ENCODE assay signal across 14 mouse cellular contexts in the genomic region with DNA sequence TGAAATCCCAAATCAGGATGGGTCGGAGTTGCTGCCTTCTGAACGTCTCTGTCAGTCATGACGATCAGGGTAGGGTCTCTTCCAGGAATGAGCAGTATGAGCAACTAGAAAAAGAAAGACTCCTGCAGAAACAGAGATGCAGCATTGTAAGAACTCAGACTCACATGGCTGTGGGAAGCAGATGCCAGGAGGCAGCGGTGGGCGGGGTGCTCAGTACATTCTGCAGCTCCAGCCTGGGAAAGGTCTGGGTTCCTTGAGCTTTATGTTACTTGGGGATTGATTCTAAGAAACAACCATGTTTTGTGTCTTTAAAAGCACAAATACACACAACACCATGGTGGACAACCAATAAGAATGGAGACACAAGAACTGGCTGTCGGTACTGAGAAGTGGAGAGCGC.
DNase-seq lines count a peak whose midpoint lies in the region; ATAC-seq and TF ChIP-seq lines count a peak whose summit lies in the region.
"Had no signal": no experiment of that assay in that cellular context is flagged by ENCODE, and none has a peak within 500 bp of the region (broad histone marks: within the 10 kb centered on the region; RNA-seq: fewer than 3 reads in every experiment).

No protein-coding gene starts in this region.

- TF ChIP-seq POLR2A in brain, embryonic 14.5 days (IDR thresholded peaks at IDR 0.05; ENCODE audit: borderline replicate concordance, extremely low read depth, insufficient read depth, insufficient read length, poor library complexity, severe bottlenecking): no peak

- no peak overlapping the region for H3K4me2 ChIP-seq in forebrain, embryonic 16.5 days (ENCODE audit: low read length)
- H3K4me2 ChIP-seq in forebrain, embryonic 11.5 days (ENCODE audit: low read depth, low read length, severe bottlenecking): no peak overlapping the region
- H3K4me2 ChIP-seq in intestine, embryonic 15.5 days (replicated peaks): no peak overlapping the region
- H3K4me2 ChIP-seq in liver, embryonic 11.5 days: no peak overlapping the region
- H3K4me2 ChIP-seq: limb, embryonic 13.5 days; lung, embryonic 14.5 days; neural tube, embryonic 12.5 days had no signal

- H3K9me3 ChIP-seq in forebrain, embryonic 16.5 days (ENCODE audit: control insufficient read depth, low read length): no peaks in the 10 kb centered on the region
- no peaks in the 10 kb centered on the region for H3K9me3 ChIP-seq in forebrain, embryonic 11.5 days (ENCODE audit: control insufficient read depth, low read length)
- no peaks in the 10 kb centered on the region for H3K9me3 ChIP-seq in intestine, embryonic 15.5 days
- no peaks in the 10 kb centered on the region for H3K9me3 ChIP-seq in liver, embryonic 11.5 days (ENCODE audit: control insufficient read depth, low read length)
- H3K9me3 ChIP-seq: G1E; limb, embryonic 13.5 days; megakaryocyte, embryonic 14.5 days; neural tube, embryonic 12.5 days had no signal

- 0 out of 2 replicates have a peak, but pooled peaks have one; percentile 43 for ATAC-seq in forebrain, embryonic 16.5 days
- no peak for ATAC-seq in forebrain, embryonic 11.5 days (replicated peaks; ENCODE audit: low FRiP score)
- ATAC-seq in intestine, embryonic 15.5 days: no peak
- no peak for ATAC-seq in liver, embryonic 11.5 days (replicated peaks; ENCODE audit: low FRiP score)

- 64% methylated on average over 7 of the region's 7 CpGs for WGBS in forebrain, embryonic 16.5 days
- WGBS in forebrain, embryonic 11.5 days: 80% methylated on average over 7 of the region's 7 CpGs
- WGBS in intestine, embryonic 15.5 days: 81% methylated on average over 7 of the region's 7 CpGs
- 81% methylated on average over 7 of the region's 7 CpGs for WGBS in liver, embryonic 11.5 days

- TF ChIP-seq CTCF in brain, embryonic 14.5 days (IDR thresholded peaks at IDR 0.05; ENCODE audit: borderline replicate concordance, extremely low read depth, insufficient read depth, insufficient read length): no peak
- no peak for TF ChIP-seq CTCF in layer of hippocampus, adult 2 months (conservative IDR thresholded peaks at IDR 0.05)

- H3K4me1 ChIP-seq in forebrain, embryonic 16.5 days (replicated peaks; ENCODE audit: control insufficient read depth, insufficient read depth, low read length): peaks cover 11% of the 10 kb centered on the region; the same call in 1 of the 2 replicates
- no peaks in the 10 kb centered on the region for H3K4me1 ChIP-seq in forebrain, embryonic 11.5 days (replicated peaks; ENCODE audit: control insufficient read depth, insufficient read depth, low read length)
- no peaks in the 10 kb centered on the region for H3K4me1 ChIP-seq in intestine, embryonic 15.5 days (replicated peaks)
- no peaks in the 10 kb centered on the region for H3K4me1 ChIP-seq in liver, embryonic 11.5 days (replicated peaks; ENCODE audit: control insufficient read depth, insufficient read depth, low read length)
- H3K4me1 ChIP-seq: neural tube, embryonic 12.5 days had no signal

- no peaks in the 10 kb centered on the region for H3K36me3 ChIP-seq in forebrain, embryonic 16.5 days (ENCODE audit: control insufficient read depth, insufficient read depth)
- no peaks in the 10 kb centered on the region for H3K36me3 ChIP-seq in forebrain, embryonic 11.5 days (ENCODE audit: control insufficient read depth, insufficient read depth, low read length)
- H3K36me3 ChIP-seq in intestine, embryonic 15.5 days: no peaks in the 10 kb centered on the region
- H3K36me3 ChIP-seq in liver, embryonic 11.5 days (ENCODE audit: control insufficient read depth, insufficient read depth, low read length): no peaks in the 10 kb centered on the region
- H3K36me3 ChIP-seq: G1E; limb, embryonic 13.5 days; neural tube, embryonic 12.5 days had no signal

- DNase-seq in forebrain, embryonic 11.5 days (ENCODE audit: low spot score): no peak
- peak; percentile 37 for DNase-seq in brain, embryonic 14.5 days (ENCODE audit: low read depth)
- peak; percentile 48 to 54 for DNase-seq in layer of hippocampus, adult 2 months (ENCODE audit: low spot score in 2 of 2)
- peak; percentile 66 to 75 for DNase-seq in left cerebral cortex, postnatal 36 days (ENCODE audit: low spot score in 2 of 2)
- DNase-seq in liver, embryonic 11.5 days (ENCODE audit: low spot score): no peak
- no peak for DNase-seq in testis, postnatal 14 days (ENCODE audit: low spot score)
- DNase-seq: cerebellum, adult 18-20 months; lung, embryonic 14.5 days had no signal

- intact Hi-C loops in left cerebral cortex, postnatal 36 days (cut with DNase I): no loop called here

- H3K27ac ChIP-seq in forebrain, embryonic 16.5 days (ENCODE audit: low read length): no peak overlapping the region
- no peak overlapping the region for H3K27ac ChIP-seq in forebrain, embryonic 11.5 days (ENCODE audit: low read depth, low read length)
- H3K27ac ChIP-seq in layer of hippocampus, adult 2 months: peak overlapping the region; percentile 79
- no peak overlapping the region for H3K27ac ChIP-seq in intestine, embryonic 15.5 days
- no peak overlapping the region for H3K27ac ChIP-seq in liver, embryonic 11.5 days (ENCODE audit: low read depth, low read length)
- H3K27ac ChIP-seq: limb, embryonic 13.5 days; neural tube, embryonic 12.5 days had no signal

- no peaks in the 10 kb centered on the region for H3K27me3 ChIP-seq in forebrain, embryonic 16.5 days (replicated peaks; ENCODE audit: control insufficient read depth, insufficient read depth, low read length)
- H3K27me3 ChIP-seq in forebrain, embryonic 11.5 days (ENCODE audit: control insufficient read depth, insufficient read depth, low read length): no peaks in the 10 kb centered on the region
- no peaks in the 10 kb centered on the region for H3K27me3 ChIP-seq in intestine, embryonic 15.5 days (replicated peaks)
- H3K27me3 ChIP-seq in liver, embryonic 11.5 days (replicated peaks; ENCODE audit: control insufficient read depth, insufficient read depth, low read length): no peaks in the 10 kb centered on the region
- H3K27me3 ChIP-seq: limb, embryonic 13.5 days; megakaryocyte, embryonic 14.5 days; neural tube, embryonic 12.5 days had no signal

- H3K9ac ChIP-seq in forebrain, embryonic 16.5 days (replicated peaks; ENCODE audit: low read depth, low read length): no peak overlapping the region
- H3K9ac ChIP-seq in forebrain, embryonic 11.5 days (ENCODE audit: low read length): no peak overlapping the region
- H3K9ac ChIP-seq in intestine, embryonic 15.5 days: no peak overlapping the region
- no peak overlapping the region for H3K9ac ChIP-seq in liver, embryonic 11.5 days (ENCODE audit: low read depth, low read length)
- H3K9ac ChIP-seq: limb, embryonic 13.5 days; lung, embryonic 14.5 days; neural tube, embryonic 12.5 days had no signal

- H3K4me3 ChIP-seq in forebrain, embryonic 16.5 days (replicated peaks; ENCODE audit: low read length): no peak overlapping the region
- H3K4me3 ChIP-seq in forebrain, embryonic 11.5 days (ENCODE audit: low read depth, low read length): no peak overlapping the region
- H3K4me3 ChIP-seq in layer of hippocampus, adult 2 months: peak overlapping the region; percentile 4; the same call in 1 of the 2 replicates
- no peak overlapping the region for H3K4me3 ChIP-seq in intestine, embryonic 15.5 days (replicated peaks)
- H3K4me3 ChIP-seq in liver, embryonic 11.5 days (ENCODE audit: low read depth, low read length): no peak overlapping the region
- H3K4me3 ChIP-seq: limb, embryonic 13.5 days; megakaryocyte, embryonic 14.5 days; neural tube, embryonic 12.5 days had no signal

Comparison
In these comparisons a context has a peak if more than half of its experiments do, and no peak if none do; other contexts are left out.
1. DNase-seq: peak in brain, embryonic 14.5 days (single experiment), layer of hippocampus, adult 2 months (2 of 2) and left cerebral cortex, postnatal 36 days (2 of 2); none in forebrain, embryonic 11.5 days (single experiment), liver, embryonic 11.5 days (single experiment) and testis, postnatal 14 days (single experiment).